Mouse (Mus musculus) cortical plate, adult 2 months (tissue): ENCODE measurements around the gene Tns1. TPM values are rescaled to one million over a fixed set of nuclear protein-coding genes. Genes with fewer than 3 reads are reported as not detected.

Experiments
- H3K27ac ChIP-seq: fragments of 200-500 bp; 2 replicates; pipeline ENCODE4 v1.5.1; 2012; ENCODE audit warnings: low read length, control low read depth, inconsistent platforms; ENCODE audit not compliant: insufficient read depth
- H3K4me1 ChIP-seq: fragments of 200-500 bp; 2 replicates; pipeline ENCODE4 v1.6.1; 2011; ENCODE audit warnings: low read length; ENCODE audit not compliant: control insufficient read depth, insufficient read depth
- H3K4me3 ChIP-seq: fragments of 200-500 bp; 2 replicates; pipeline ENCODE4 v1.5.1; 2011; ENCODE audit warnings: mild to moderate bottlenecking, low read length, control low read depth; ENCODE audit not compliant: insufficient read depth
- CTCF ChIP-seq: fragments of 200-500 bp; IDR thresholded peaks from 2 replicates; pipeline ENCODE4 v1.5.1; 2011; ENCODE audit warnings: mild to moderate bottlenecking, control low read depth, low read length; ENCODE audit not compliant: insufficient read depth; ENCODE audit errors: extremely low read depth
- POLR2A ChIP-seq: fragments of 200-500 bp; IDR thresholded peaks from 2 replicates; pipeline ENCODE4 v1.6.1; 2011; ENCODE audit warnings: mild to moderate bottlenecking, low read length, control low read depth; ENCODE audit not compliant: insufficient read depth; ENCODE audit errors: extremely low read depth
- polyA plus RNA-seq: library from polyadenylated mRNA; depleted of rRNA; stranded (reverse); fragments of >200 nt; gene quantifications from 2 replicates; pipeline ENCODE4 v1.2.3, GENCODE M21; 2012

Gene Tns1
- polyA plus RNA-seq, 1 experiment: 23.0 TPM

DNA sequence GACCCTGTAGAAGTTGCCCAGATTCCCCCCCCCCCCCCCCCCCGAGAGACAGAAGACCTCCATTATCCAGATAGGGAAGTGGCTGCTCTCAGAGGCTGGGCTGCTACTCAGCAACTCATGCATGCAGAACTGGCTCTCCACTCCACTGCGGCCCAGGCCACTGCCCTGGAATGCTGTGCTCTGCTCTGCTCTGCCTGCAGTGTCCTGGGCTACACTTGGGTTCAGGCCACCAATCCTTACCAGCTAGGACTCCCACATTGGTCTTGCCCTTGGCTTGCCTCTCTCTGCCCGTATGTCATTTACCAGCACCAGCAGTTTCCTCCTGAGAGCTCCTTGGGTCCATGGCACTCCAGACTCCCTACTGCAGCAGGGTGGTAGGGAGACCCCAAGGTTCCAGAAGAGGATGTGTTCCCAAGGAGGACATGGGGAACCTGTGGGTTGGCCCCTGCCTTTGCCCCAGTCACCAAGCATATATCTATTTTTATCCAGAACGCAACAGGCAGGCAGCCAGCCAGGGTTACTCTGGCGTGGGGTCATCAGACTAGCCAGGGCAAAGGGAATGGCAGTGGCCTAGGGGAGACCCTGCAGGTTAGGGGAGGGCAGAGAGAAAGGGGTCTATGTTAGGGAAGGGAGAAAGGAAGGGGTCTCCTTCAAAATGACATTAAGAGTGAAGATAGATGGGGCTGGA is 16.2 kb downstream of the Tns1 start:
- Histone ChIP-seq H3K27ac (no peak overlapping the region), H3K4me1 (no peaks in the 10 kb centered on the region), H3K4me3 (no peak overlapping the region)
- TF ChIP-seq POLR2A (no peak), CTCF (no peak)

DNA sequence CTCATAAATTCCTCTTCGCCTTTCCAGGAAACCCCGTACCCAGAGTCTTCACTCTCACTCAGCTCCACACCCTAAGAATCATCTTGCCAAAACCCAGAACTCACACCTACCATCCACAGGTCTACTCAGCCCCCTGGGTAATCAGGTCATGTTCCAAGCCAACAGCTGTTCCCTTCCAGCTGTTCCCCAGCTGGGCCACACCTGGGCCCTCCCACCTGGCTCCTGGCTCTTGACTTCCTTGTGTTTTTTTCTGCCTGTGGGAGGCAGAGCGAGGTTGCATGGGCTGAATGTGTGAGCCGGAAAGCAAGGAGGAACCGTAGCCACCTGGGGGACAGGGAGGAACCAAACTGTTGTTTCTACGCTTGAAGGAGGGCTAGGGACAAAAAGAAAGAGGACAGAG is 18.0 kb downstream of the Tns1 start:
- no peak for TF ChIP-seq POLR2A
- no peak for TF ChIP-seq CTCF
- Histone ChIP-seq H3K4me3 (no peak overlapping the region), H3K27ac (no peak overlapping the region), H3K4me1 (no peaks in the 10 kb centered on the region)

GRCm38 (mm10) chr1:74105660-74106059 is 18.6 kb downstream of the Tns1 start:
- no peak overlapping the region for H3K4me3 ChIP-seq
- H3K27ac ChIP-seq: no peak overlapping the region
- H3K4me1 ChIP-seq: no peaks in the 10 kb centered on the region
- TF ChIP-seq CTCF: no peak
- TF ChIP-seq POLR2A: no peak

- TF ChIP-seq POLR2A (no peak), CTCF (no peak)
- Histone ChIP-seq H3K4me1 (peaks cover 1% of the 10 kb centered on the region; the same call in 1 of the 2 replicates), H3K27ac (no peak overlapping the region), H3K4me3 (no peak overlapping the region)
Observed at GRCm38 (mm10) chr1:74103654-74104353, 20.4 kb downstream of the Tns1 start.

DNA sequence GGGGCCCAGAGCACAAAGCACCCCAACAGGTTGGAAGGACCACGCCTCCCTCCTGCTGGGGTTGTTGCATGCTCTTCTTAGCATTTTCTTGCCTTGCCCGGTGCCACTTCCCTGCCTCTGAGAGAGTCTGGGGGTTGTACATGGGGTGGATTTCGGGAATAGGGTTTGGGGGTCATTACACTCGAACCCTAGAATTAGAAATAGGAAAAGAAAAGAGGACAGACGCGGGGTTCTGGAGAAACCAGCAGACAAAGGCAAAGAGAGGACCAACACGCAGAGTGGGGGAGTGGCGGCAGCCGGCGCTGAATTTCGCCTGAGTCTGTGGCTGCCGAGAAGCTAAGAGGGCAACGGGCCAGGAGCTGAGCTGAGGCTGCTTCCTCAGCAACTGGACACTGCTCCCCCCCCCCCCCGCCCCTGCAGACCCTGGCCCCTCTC is 25.2 kb downstream of the Tns1 start:
- peaks cover 1% of the 10 kb centered on the region; the same call in 1 of the 2 replicates for H3K4me1 ChIP-seq
- peak overlapping the region; percentile 18 for H3K4me3 ChIP-seq
- TF ChIP-seq POLR2A (no peak), CTCF (no peak)
- no peak overlapping the region for H3K27ac ChIP-seq

GRCm38 (mm10) chr1:74098004-74099000 is 25.9 kb downstream of the Tns1 start:
- no peak for TF ChIP-seq CTCF
- no peak for TF ChIP-seq POLR2A
- Histone ChIP-seq H3K4me1 (peaks cover 1% of the 10 kb centered on the region; the same call in 1 of the 2 replicates), H3K27ac (no peak overlapping the region), H3K4me3 (peak overlapping the region; percentile 18)

DNA sequence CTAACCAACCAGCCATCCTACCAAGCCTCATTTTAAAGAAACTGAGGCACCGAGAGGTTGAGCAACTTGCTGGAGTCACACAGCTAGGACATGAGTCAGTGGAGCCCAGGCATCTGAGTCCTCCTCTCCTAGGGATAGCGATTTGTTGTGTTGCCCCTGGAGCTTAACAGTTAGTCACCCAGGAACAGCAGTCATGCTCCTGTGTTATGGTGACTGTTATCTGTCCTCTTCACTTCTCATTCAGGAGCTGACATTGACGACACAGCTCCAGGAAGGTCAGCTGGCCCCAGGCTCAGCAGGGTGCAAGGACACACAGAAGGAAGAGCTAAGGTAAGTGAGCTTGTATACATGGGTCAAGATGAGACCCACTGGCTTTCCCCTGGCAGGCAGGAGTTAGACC is 28.5 kb downstream of the Tns1 start:
- Histone ChIP-seq H3K27ac (no peak overlapping the region), H3K4me3 (no peak overlapping the region), H3K4me1 (peaks cover 1% of the 10 kb centered on the region; the same call in 1 of the 2 replicates)
- TF ChIP-seq POLR2A (no peak), CTCF (no peak)

- Histone ChIP-seq H3K4me3 (no peak overlapping the region), H3K4me1 (peaks cover 1% of the 10 kb centered on the region; the same call in 1 of the 2 replicates), H3K27ac (no peak overlapping the region)
- TF ChIP-seq POLR2A (no peak), CTCF (no peak)
Observed at GRCm38 (mm10) chr1:74095296-74095695, 29.0 kb downstream of the Tns1 start.
